ENCODE assay signal across 29 mouse cellular contexts in the genomic region with DNA sequence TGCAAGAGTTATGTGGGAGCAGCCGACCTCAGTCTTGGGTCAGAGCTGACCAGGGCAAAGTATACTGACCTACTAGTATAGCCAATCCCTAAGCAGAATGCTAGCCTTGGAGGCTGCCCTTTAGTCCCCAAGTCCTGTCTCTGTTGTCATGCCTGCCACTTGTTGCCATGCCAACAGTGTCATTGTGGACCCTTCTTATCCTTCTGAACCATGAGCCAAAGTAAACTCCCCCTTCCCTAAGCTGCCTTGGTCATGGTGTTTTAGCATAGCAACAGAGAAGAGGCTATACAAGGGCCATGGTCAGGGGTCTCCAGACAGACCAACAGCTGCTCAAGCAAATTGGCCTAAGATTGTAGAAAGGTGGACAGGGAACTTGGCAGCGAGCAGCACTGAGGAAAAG.
DNase-seq lines count a peak whose midpoint lies in the region; ATAC-seq lines count a peak whose summit lies in the region.
"Had no signal": no experiment of that assay in that cellular context is flagged by ENCODE, and none has a peak within 500 bp of the region (broad histone marks: within the 10 kb centered on the region; RNA-seq: fewer than 3 reads in every experiment).

No protein-coding gene starts in this region.

- no peaks in the 10 kb centered on the region for H3K36me3 ChIP-seq in hindbrain, embryonic 15.5 days
- no peaks in the 10 kb centered on the region for H3K36me3 ChIP-seq in hindbrain, embryonic 12.5 days
- H3K36me3 ChIP-seq in hindbrain, embryonic 16.5 days (ENCODE audit: control insufficient read depth, insufficient read depth, low read length) = no peaks in the 10 kb centered on the region
- no peaks in the 10 kb centered on the region for H3K36me3 ChIP-seq in midbrain, embryonic 14.5 days (ENCODE audit: control insufficient read depth, insufficient read depth, low read length)
- H3K36me3 ChIP-seq: embryonic facial prominence, embryonic 10.5 days; embryonic facial prominence, embryonic 15.5 days; forebrain, embryonic 15.5 days; limb, embryonic 13.5 days; lung, embryonic 15.5 days; neural tube, embryonic 15.5 days had no signal

- intact Hi-C loops in left cerebral cortex, postnatal 4 days (cut with DNase I) = no loop called here

- no peaks in the 10 kb centered on the region for H3K9me3 ChIP-seq in hindbrain, embryonic 15.5 days
- no peaks in the 10 kb centered on the region for H3K9me3 ChIP-seq in hindbrain, embryonic 12.5 days (replicated peaks)
- H3K9me3 ChIP-seq in hindbrain, embryonic 16.5 days (ENCODE audit: control insufficient read depth, low read length) = no peaks in the 10 kb centered on the region
- no peaks in the 10 kb centered on the region for H3K9me3 ChIP-seq in midbrain, embryonic 14.5 days (ENCODE audit: control insufficient read depth, low read length)
- H3K9me3 ChIP-seq: embryonic facial prominence, embryonic 10.5 days; embryonic facial prominence, embryonic 15.5 days; forebrain, embryonic 15.5 days; limb, embryonic 13.5 days; lung, embryonic 15.5 days; megakaryocyte, embryonic 14.5 days; neural tube, embryonic 15.5 days had no signal

- no peak overlapping the region for H3K4me3 ChIP-seq in hindbrain, embryonic 15.5 days
- no peak overlapping the region for H3K4me3 ChIP-seq in hindbrain, embryonic 12.5 days
- no peak overlapping the region for H3K4me3 ChIP-seq in hindbrain, embryonic 16.5 days (ENCODE audit: low read length)
- H3K4me3 ChIP-seq in midbrain, embryonic 14.5 days (replicated peaks; ENCODE audit: low read depth, low read length) = no peak overlapping the region
- H3K4me3 ChIP-seq: embryonic facial prominence, embryonic 10.5 days; embryonic facial prominence, embryonic 15.5 days; forebrain, embryonic 15.5 days; gastrocnemius, adult 2 months; limb, embryonic 13.5 days; lung, embryonic 15.5 days; megakaryocyte, embryonic 14.5 days; neural tube, embryonic 15.5 days had no signal

- peak; percentile 73 for DNase-seq in embryo, embryonic 10 days (ENCODE audit: low spot score)
- no peak for DNase-seq in embryo, embryonic 9.5 days (ENCODE audit: extremely low spot score)
- peak; percentile 27 for DNase-seq in midbrain, embryonic 14.5 days
- DNase-seq in lung, postnatal 4 days = no peak
- DNase-seq in left cerebral cortex, postnatal 4 days = no peak
- DNase-seq: adrenal gland, adult 8-10 months; cerebellum, adult 8-10 months; cerebellum, postnatal 25 days; gastrocnemius, adult 2 months; heart, postnatal 14 days; kidney, adult 9 months; kidney, postnatal 10 days; lung, postnatal 36 days; right cerebral cortex, adult 18-20 months; spleen, adult 18-20 months; thymus, postnatal 14 days had no signal

- 0 out of 2 replicates have a peak, but pooled peaks have one; percentile 54 for ATAC-seq in hindbrain, embryonic 15.5 days (ENCODE audit: low FRiP score, low read depth)
- ATAC-seq in hindbrain, embryonic 12.5 days (ENCODE audit: low FRiP score) = no peak
- peak; percentile 63; the same call in 1 of the 2 replicates for ATAC-seq in hindbrain, embryonic 16.5 days
- no peak; the same call in 1 of the 2 replicates for ATAC-seq in midbrain, embryonic 14.5 days (ENCODE audit: low FRiP score, low TSS enrichment)
- ATAC-seq: forebrain, embryonic 15.5 days; intestine, postnatal 0 days had no signal

- WGBS in hindbrain, embryonic 15.5 days = 54% methylated on average over 2 of the region's 2 CpGs
- WGBS in hindbrain, embryonic 12.5 days = 71% methylated on average over 2 of the region's 2 CpGs
- WGBS in hindbrain, embryonic 16.5 days = 56% methylated on average over 2 of the region's 2 CpGs
- 37% methylated on average over 2 of the region's 2 CpGs for WGBS in midbrain, embryonic 14.5 days

- no peak overlapping the region for H3K27ac ChIP-seq in hindbrain, embryonic 15.5 days (replicated peaks)
- H3K27ac ChIP-seq in hindbrain, embryonic 12.5 days = no peak overlapping the region
- H3K27ac ChIP-seq in hindbrain, embryonic 16.5 days (ENCODE audit: low read depth, low read length) = no peak overlapping the region
- no peak overlapping the region for H3K27ac ChIP-seq in midbrain, embryonic 14.5 days (replicated peaks; ENCODE audit: low read depth, low read length)
- H3K27ac ChIP-seq: embryonic facial prominence, embryonic 10.5 days; embryonic facial prominence, embryonic 15.5 days; forebrain, embryonic 15.5 days; gastrocnemius, adult 2 months; limb, embryonic 13.5 days; lung, embryonic 15.5 days; neural tube, embryonic 15.5 days had no signal

- no peaks in the 10 kb centered on the region for H3K4me1 ChIP-seq in hindbrain, embryonic 15.5 days (replicated peaks)
- no peaks in the 10 kb centered on the region for H3K4me1 ChIP-seq in hindbrain, embryonic 12.5 days
- H3K4me1 ChIP-seq in hindbrain, embryonic 16.5 days (ENCODE audit: control insufficient read depth, insufficient read depth, low read depth, low read length) = no peaks in the 10 kb centered on the region
- H3K4me1 ChIP-seq in midbrain, embryonic 14.5 days (ENCODE audit: control insufficient read depth, insufficient read depth, low read length) = no peaks in the 10 kb centered on the region
- H3K4me1 ChIP-seq: embryonic facial prominence, embryonic 15.5 days; forebrain, embryonic 15.5 days; limb, embryonic 13.5 days; lung, embryonic 15.5 days; megakaryocyte, embryonic 14.5 days; neural tube, embryonic 15.5 days had no signal

- no peak overlapping the region for H3K4me2 ChIP-seq in hindbrain, embryonic 15.5 days
- H3K4me2 ChIP-seq in hindbrain, embryonic 12.5 days (replicated peaks) = no peak overlapping the region
- H3K4me2 ChIP-seq in hindbrain, embryonic 16.5 days (ENCODE audit: low read length) = no peak overlapping the region
- H3K4me2 ChIP-seq in midbrain, embryonic 14.5 days (ENCODE audit: low read length) = no peak overlapping the region
- H3K4me2 ChIP-seq: embryonic facial prominence, embryonic 15.5 days; forebrain, embryonic 15.5 days; limb, embryonic 13.5 days; liver, embryonic 11.5 days; lung, embryonic 15.5 days; neural tube, embryonic 15.5 days had no signal

- no peak overlapping the region for H3K9ac ChIP-seq in hindbrain, embryonic 15.5 days
- no peak overlapping the region for H3K9ac ChIP-seq in hindbrain, embryonic 12.5 days
- H3K9ac ChIP-seq in hindbrain, embryonic 16.5 days (ENCODE audit: low read depth, low read length) = no peak overlapping the region
- no peak overlapping the region for H3K9ac ChIP-seq in midbrain, embryonic 14.5 days (replicated peaks; ENCODE audit: low read length)
- H3K9ac ChIP-seq: embryonic facial prominence, embryonic 15.5 days; forebrain, embryonic 15.5 days; limb, embryonic 13.5 days; lung, embryonic 15.5 days; neural tube, embryonic 15.5 days had no signal

- no peaks in the 10 kb centered on the region for H3K27me3 ChIP-seq in hindbrain, embryonic 15.5 days
- H3K27me3 ChIP-seq in hindbrain, embryonic 12.5 days = no peaks in the 10 kb centered on the region; the same call in none of the 2 replicates
- H3K27me3 ChIP-seq in hindbrain, embryonic 16.5 days (replicated peaks; ENCODE audit: control insufficient read depth, insufficient read depth, low read length) = no peaks in the 10 kb centered on the region
- no peaks in the 10 kb centered on the region for H3K27me3 ChIP-seq in midbrain, embryonic 14.5 days (ENCODE audit: control insufficient read depth, insufficient read depth, low read length)
- H3K27me3 ChIP-seq: CH12.LX; embryonic facial prominence, embryonic 15.5 days; forebrain, embryonic 15.5 days; limb, embryonic 13.5 days; lung, embryonic 15.5 days; neural tube, embryonic 15.5 days had no signal

Comparison
In these comparisons a context has a peak if more than half of its experiments do, and no peak if none do; other contexts are left out.
1. DNase-seq: peak in embryo, embryonic 10 days (single experiment) and midbrain, embryonic 14.5 days (single experiment); none in embryo, embryonic 9.5 days (single experiment), lung, postnatal 4 days (0 of 2) and left cerebral cortex, postnatal 4 days (single experiment).
2. ATAC-seq: peak in hindbrain, embryonic 15.5 days (single experiment) and hindbrain, embryonic 16.5 days (single experiment); none in hindbrain, embryonic 12.5 days (single experiment) and midbrain, embryonic 14.5 days (single experiment).